Mouse (Mus musculus) forebrain, embryonic 14.5 days (tissue): Measurements from ENCODE around the gene Cdyl. TPM values are rescaled to one million over a fixed set of nuclear protein-coding genes. Genes with fewer than 3 reads are reported as not detected.

ENCODE experiments used
- ATAC-seq: fragments of 200-750 bp; cut with Nextera tagmentation; 2 replicates; pipeline ENCODE4 v1.8.0; 2017; ENCODE audit warnings: mild to moderate bottlenecking, moderate library complexity
- DNase-seq: peaks from one replicate; pipeline ENCODE4 v3.0.0-alpha.2; 2015; ENCODE audit warnings: low spot score
- H3K27ac ChIP-seq: fragments of 300-500 bp; sonication (generic); 2 replicates; pipeline ENCODE4 v1.5.1; 2014; ENCODE audit warnings: low read depth, mild to moderate bottlenecking, control low read depth, low read length, moderate library complexity
- H3K27me3 ChIP-seq: fragments of 300-500 bp; sonication (generic); replicated peaks from 2 replicates; pipeline ENCODE4 v1.6.1; 2014; ENCODE audit warnings: low read length, control low read depth, mixed read lengths; ENCODE audit not compliant: control insufficient read depth, insufficient read depth
- H3K36me3 ChIP-seq: fragments of 300-500 bp; sonication (generic); 2 replicates; pipeline ENCODE4 v1.6.1; 2014; ENCODE audit warnings: low read length, control low read depth; ENCODE audit not compliant: control insufficient read depth, insufficient read depth
- H3K4me1 ChIP-seq: fragments of 300-500 bp; sonication (generic); 2 replicates; pipeline ENCODE4 v1.6.1; 2014; ENCODE audit warnings: antibody characterized with exemption, low read length, control low read depth; ENCODE audit not compliant: control insufficient read depth, insufficient read depth
- H3K4me2 ChIP-seq: fragments of 300-500 bp; sonication (generic); 2 replicates; pipeline ENCODE4 v1.6.1; 2014; ENCODE audit warnings: mild to moderate bottlenecking, control low read depth, low read length
- H3K4me3 ChIP-seq: fragments of 300-500 bp; sonication (generic); 2 replicates; pipeline ENCODE4 v1.5.1; 2014; ENCODE audit warnings: low read depth, low read length, control low read depth
- H3K9ac ChIP-seq: fragments of 300-500 bp; sonication (generic); 2 replicates; pipeline ENCODE4 v1.6.1; 2014; ENCODE audit warnings: mild to moderate bottlenecking, low read length, control low read depth, moderate library complexity
- H3K9me3 ChIP-seq: fragments of 300-500 bp; sonication (generic); replicated peaks from 2 replicates; pipeline ENCODE4 v1.6.1; 2016; ENCODE audit warnings: low read length, control low read depth, mixed read lengths; ENCODE audit not compliant: control insufficient read depth
- WGBS: fragments of 180-500 bp; shearing (Covaris S2); extraction: QIAGEN DNeasy Blood & Tissue Kit; methylation state at CpG from one replicate; pipeline ENCODE4 v1.1.7; 2014; 5-methylcytosine and 5-hydroxymethylcytosine counted together
- polyA plus RNA-seq: library from polyadenylated mRNA; unstranded; fragments of >200 nt; fragmentation: Nextera tagmentation; extraction: Ambion mirVana; gene quantifications from 2 replicates; pipeline ENCODE4 v1.2.1, GENCODE M21; 2014

Gene Cdyl
- polyA plus RNA-seq, 1 experiment from 2014 or later, result 4.5 TPM

DNA sequence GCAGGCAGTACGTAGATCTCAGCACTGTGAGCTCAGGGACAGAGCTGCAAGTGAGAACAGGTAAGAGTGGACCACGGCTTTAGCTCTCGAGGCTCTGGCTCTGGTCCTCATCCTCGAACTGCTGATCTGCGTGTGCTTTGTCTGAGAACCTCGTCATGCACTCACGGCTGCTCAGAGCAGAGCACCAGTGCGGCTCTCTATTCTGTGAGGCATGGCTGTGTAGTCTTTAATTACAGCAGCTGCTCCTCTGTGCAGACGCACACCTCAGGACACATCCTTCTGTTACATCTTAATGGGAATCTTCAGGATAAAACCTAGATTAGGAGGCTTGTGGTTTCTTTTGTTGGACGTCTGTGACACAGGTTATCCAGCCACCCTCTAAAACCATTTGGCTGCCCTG, 180.5 kb downstream of the Cdyl start:
- Histone ChIP-seq H3K4me3 (no peak overlapping the region), H3K27me3 (no peaks in the 10 kb centered on the region), H3K9me3 (no peaks in the 10 kb centered on the region), H3K9ac (no peak overlapping the region), H3K36me3 (no peaks in the 10 kb centered on the region), H3K4me1 (no peaks in the 10 kb centered on the region; the same call in 1 of the 2 replicates), H3K27ac (no peak overlapping the region), H3K4me2 (no peak overlapping the region)
- 72% methylated on average over 10 of the region's 10 CpGs for WGBS
- ATAC-seq (no peak), DNase-seq (no peak)

- H3K36me3 ChIP-seq, result no peaks in the 10 kb centered on the region
- WGBS, result 61% methylated on average over 7 of the region's 7 CpGs
- H3K27ac ChIP-seq, result no peak overlapping the region
- no peak overlapping the region for H3K9ac ChIP-seq
- H3K4me1 ChIP-seq, result no peaks in the 10 kb centered on the region; the same call in 1 of the 2 replicates
- no peaks in the 10 kb centered on the region for H3K27me3 ChIP-seq
- no peak overlapping the region for H3K4me2 ChIP-seq
- H3K9me3 ChIP-seq, result no peaks in the 10 kb centered on the region
- H3K4me3 ChIP-seq, result no peak overlapping the region
- DNase-seq, result no peak
- no peak for ATAC-seq
Observed at GRCm38 (mm10) chr13:35843383-35843782, 183.8 kb downstream of the Cdyl start.

- H3K4me1 ChIP-seq, result no peaks in the 10 kb centered on the region
- ATAC-seq (no peak), DNase-seq (no peak)
- no peaks in the 10 kb centered on the region for H3K27me3 ChIP-seq
- H3K36me3 ChIP-seq, result no peaks in the 10 kb centered on the region
- no peak overlapping the region for H3K4me3 ChIP-seq
- H3K9me3 ChIP-seq, result no peaks in the 10 kb centered on the region
- 75% methylated on average over 3 of the region's 3 CpGs for WGBS
- H3K4me2 ChIP-seq, result no peak overlapping the region
- no peak overlapping the region for H3K9ac ChIP-seq
- no peak overlapping the region for H3K27ac ChIP-seq
Observed at GRCm38 (mm10) chr13:35845306-35845705, 185.7 kb downstream of the Cdyl start.

GRCm38 (mm10) chr13:35848694-35849093, 189.1 kb downstream of the Cdyl start:
- ATAC-seq (no peak), DNase-seq (no peak)
- Histone ChIP-seq H3K36me3 (no peaks in the 10 kb centered on the region), H3K27me3 (no peaks in the 10 kb centered on the region), H3K4me2 (no peak overlapping the region), H3K27ac (no peak overlapping the region), H3K4me3 (no peak overlapping the region), H3K4me1 (no peaks in the 10 kb centered on the region), H3K9ac (no peak overlapping the region), H3K9me3 (no peaks in the 10 kb centered on the region)
- 80% methylated on average over 3 of the region's 3 CpGs for WGBS

GRCm38 (mm10) chr13:35851581-35851980, 191.9 kb downstream of the Cdyl start:
- DNase-seq, result no peak
- no peak overlapping the region for H3K9ac ChIP-seq
- WGBS, result 92% methylated on average over 6 of the region's 6 CpGs
- no peak overlapping the region for H3K27ac ChIP-seq
- H3K4me3 ChIP-seq, result no peak overlapping the region
- no peak for ATAC-seq
- no peaks in the 10 kb centered on the region for H3K36me3 ChIP-seq
- H3K9me3 ChIP-seq, result no peaks in the 10 kb centered on the region
- H3K27me3 ChIP-seq, result no peaks in the 10 kb centered on the region
- H3K4me1 ChIP-seq, result no peaks in the 10 kb centered on the region
- no peak overlapping the region for H3K4me2 ChIP-seq

GRCm38 (mm10) chr13:35852851-35853575, 193.4 kb downstream of the Cdyl start:
- no peak overlapping the region for H3K9ac ChIP-seq

DNA sequence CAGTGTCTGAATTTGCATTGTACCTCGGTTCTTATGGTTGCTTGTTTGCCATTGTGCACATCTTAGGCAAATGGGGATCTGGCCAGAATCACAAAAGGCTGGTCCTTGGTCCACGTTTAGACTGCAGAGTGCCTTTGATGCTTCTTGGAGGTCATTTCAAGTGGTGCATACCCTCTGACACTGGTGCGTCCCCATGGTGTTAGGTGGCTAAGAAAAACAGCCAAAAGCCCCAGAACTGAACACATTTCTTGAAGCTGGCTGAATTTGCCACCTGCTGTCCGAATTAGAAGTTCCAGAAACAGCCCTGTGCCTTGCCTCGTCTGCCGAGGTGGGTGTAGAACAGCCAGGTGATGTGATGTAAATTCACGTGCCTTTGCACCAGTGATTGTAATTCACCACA, 197.9 kb downstream of the Cdyl start:
- no peaks in the 10 kb centered on the region for H3K36me3 ChIP-seq
- H3K27me3 ChIP-seq, result no peaks in the 10 kb centered on the region
- H3K9me3 ChIP-seq, result no peaks in the 10 kb centered on the region
- no peak overlapping the region for H3K9ac ChIP-seq
- no peak overlapping the region for H3K4me2 ChIP-seq
- 82% methylated on average over 7 of the region's 7 CpGs for whole genome bisulfite sequencing
- DNase-seq, result no peak
- H3K4me3 ChIP-seq, result no peak overlapping the region
- H3K27ac ChIP-seq, result no peak overlapping the region
- no peaks in the 10 kb centered on the region for H3K4me1 ChIP-seq
- no peak for ATAC-seq

More at GRCm38 (mm10) chr13:35852851-35853575, 193.4 kb downstream of the Cdyl start:
- ATAC-seq (no peak), DNase-seq (no peak)
- no peaks in the 10 kb centered on the region for H3K36me3 ChIP-seq
- no peak overlapping the region for H3K4me2 ChIP-seq
- no peak overlapping the region for H3K4me3 ChIP-seq
- H3K27ac ChIP-seq, result no peak overlapping the region
- no peaks in the 10 kb centered on the region for H3K27me3 ChIP-seq
- no peaks in the 10 kb centered on the region for H3K4me1 ChIP-seq
- no peaks in the 10 kb centered on the region for H3K9me3 ChIP-seq
- 55% methylated on average over 2 of the region's 2 CpGs for WGBS

- no peaks in the 10 kb centered on the region for H3K9me3 ChIP-seq
- no peak overlapping the region for H3K4me2 ChIP-seq
- no peak overlapping the region for H3K9ac ChIP-seq
- no peaks in the 10 kb centered on the region for H3K4me1 ChIP-seq
- 64% methylated on average over 8 of the region's 8 CpGs for WGBS
- ATAC-seq (no peak), DNase-seq (no peak)
- no peaks in the 10 kb centered on the region for H3K27me3 ChIP-seq
- peaks cover 5% of the 10 kb centered on the region; the same call in 1 of the 2 replicates for H3K36me3 ChIP-seq
- no peak overlapping the region for H3K4me3 ChIP-seq
- no peak overlapping the region for H3K27ac ChIP-seq
Observed at GRCm38 (mm10) chr13:35860916-35861315, 201.3 kb downstream of the Cdyl start.

DNA sequence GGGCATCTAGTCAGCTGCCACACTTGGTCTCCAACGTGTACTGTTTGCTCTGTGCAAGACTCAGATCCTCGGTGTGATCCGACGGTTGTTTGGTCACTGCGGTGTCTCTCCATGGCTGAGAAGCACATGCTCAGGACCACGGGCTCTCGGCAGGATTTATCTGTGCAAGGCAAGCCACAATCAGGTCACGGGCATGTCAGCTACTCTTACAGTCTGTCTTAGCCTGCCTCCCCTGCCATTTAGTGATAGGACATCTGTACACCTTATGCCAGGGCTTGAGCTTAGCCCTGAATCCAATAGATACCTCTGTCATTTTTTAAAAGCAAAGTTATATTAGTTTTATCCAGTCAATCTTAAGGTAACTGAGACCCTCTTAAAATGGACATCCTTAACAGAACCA, 211.0 kb downstream of the Cdyl start:
- Histone ChIP-seq H3K27ac (no peak overlapping the region), H3K9me3 (no peaks in the 10 kb centered on the region), H3K4me2 (no peak overlapping the region), H3K27me3 (no peaks in the 10 kb centered on the region), H3K9ac (no peak overlapping the region), H3K4me1 (no peaks in the 10 kb centered on the region), H3K4me3 (no peak overlapping the region), H3K36me3 (no peaks in the 10 kb centered on the region)
- no peak for DNase-seq
- 96% methylated on average over 8 of the region's 8 CpGs for WGBS
- no peak for ATAC-seq
